Mouse (Mus musculus) lung, adult 18-20 months (tissue): ENCODE measurements at regions not wholly inside any gene's neighbourhood (a gene's known extent, or its start where the extent isn't known, plus 50 kb on each side); places are given as distances from the start of the nearest gene placed in this dataset.
"Not testable (repeated sequence)": the region's sequence is repeated elsewhere in the genome, so short reads cannot be mapped to it uniquely, and the experiment has no call there.

Source experiments
- DNase-seq, 2 experiments: peaks; one replicate each; pipeline ENCODE4 v3.0.0; 2022; ENCODE audit warnings: mixed read lengths in 2 of 2

DNA sequence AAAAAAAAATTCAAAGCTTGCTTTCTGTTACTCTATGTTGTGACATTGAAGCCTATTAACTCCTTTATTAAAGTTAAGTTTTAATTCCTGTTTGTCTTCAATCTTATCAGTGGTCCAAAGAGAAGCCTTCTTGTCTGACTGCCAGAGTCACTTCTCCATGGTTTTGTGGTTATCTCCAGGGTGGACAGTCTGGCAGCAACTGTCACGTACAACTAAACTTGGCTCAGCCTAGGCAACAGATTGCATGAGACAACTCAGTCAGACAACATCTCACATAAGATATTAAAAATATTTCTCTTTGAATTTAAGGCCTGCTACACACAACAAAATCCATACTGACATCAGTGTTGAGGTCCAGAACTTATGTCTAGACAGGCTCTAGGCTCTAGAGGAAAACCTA is 406.7 kb upstream of the Slc39a10 start:
- DNase-seq = no peak

GRCm38 (mm10) chr1:47285639-47286038 is 393.0 kb upstream of the Slc39a10 start:
- no peak for DNase-seq

- no peak for DNase-seq
Observed at GRCm38 (mm10) chr1:47278321-47279020, 385.8 kb upstream of the Slc39a10 start.

GRCm38 (mm10) chr1:47277839-47278238 is 385.2 kb upstream of the Slc39a10 start:
- no peak for DNase-seq

DNA sequence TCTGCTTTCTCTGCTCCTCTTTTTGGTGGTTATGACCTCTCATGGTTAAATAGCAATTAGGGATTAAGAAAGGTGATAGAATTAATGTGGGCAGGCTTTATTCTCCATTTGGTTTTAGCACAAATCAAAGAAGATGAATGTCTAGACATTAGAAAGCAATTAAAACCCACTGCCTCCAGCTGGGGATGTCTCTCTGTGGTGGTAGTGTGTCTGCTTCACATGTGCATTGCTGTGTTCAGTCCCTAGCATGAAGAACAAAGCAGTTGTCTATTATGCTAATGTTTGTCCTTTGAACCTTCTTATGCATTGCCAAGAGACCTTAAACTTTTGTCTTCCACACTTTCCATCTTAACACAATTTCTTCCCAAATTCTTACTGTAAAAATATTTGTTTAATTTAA is 379.5 kb upstream of the Slc39a10 start:
- no peak for DNase-seq

DNA sequence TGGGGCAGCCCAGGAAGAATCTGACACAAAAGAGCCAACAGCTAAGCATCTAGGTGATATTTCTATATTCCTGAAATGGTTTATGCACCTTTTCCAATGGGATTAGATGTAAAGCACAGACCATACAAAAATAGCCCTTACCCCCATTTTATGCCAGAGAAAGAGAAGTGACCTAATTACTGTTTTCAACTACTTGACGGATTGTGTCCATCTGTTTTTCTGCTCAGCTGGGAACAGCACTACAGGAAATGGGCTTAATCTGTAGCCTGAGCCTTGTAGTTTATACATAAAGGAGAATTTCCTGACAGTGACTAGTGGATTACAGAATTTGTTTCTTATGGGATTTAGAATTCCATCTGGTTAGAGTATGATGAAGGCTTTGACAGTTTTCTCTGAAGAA is 371.0 kb upstream of the Slc39a10 start:
- DNase-seq = no peak

DNA sequence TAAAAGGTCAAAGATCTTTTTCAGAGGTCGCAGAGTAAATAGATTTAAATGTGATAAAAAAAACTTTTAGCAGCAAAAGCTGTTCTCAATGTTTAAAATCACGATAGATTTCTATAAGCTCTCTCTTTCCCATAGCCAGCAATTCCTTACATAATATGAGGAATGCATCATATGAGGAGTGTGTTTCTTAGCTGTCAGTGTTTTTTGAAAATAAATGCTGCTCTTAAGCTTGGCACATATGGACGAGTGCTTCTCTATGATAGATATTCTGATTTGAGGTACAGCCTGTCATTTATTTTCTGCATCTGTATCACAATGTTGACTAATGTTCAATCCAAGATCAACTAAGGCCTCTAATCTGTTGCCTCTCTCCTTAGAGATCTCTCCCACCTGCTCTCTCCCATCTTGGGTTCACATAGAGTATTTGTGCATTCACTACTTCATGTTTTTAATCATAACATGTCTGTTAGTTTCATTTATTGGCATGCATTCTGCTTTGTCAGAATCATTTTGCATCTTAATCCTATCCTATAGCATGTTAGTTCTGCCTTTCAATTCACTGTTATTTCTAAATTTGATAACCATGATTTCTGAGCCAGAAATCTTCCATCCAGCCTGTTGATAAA is 369.0 kb upstream of the Slc39a10 start:
- DNase-seq = no peak

GRCm38 (mm10) chr1:47250706-47251105 is 358.1 kb upstream of the Slc39a10 start:
- not testable (repeated sequence) for DNase-seq

- no peak for DNase-seq
Observed at GRCm38 (mm10) chr1:47217088-47217487, 324.4 kb upstream of the Slc39a10 start.

DNA sequence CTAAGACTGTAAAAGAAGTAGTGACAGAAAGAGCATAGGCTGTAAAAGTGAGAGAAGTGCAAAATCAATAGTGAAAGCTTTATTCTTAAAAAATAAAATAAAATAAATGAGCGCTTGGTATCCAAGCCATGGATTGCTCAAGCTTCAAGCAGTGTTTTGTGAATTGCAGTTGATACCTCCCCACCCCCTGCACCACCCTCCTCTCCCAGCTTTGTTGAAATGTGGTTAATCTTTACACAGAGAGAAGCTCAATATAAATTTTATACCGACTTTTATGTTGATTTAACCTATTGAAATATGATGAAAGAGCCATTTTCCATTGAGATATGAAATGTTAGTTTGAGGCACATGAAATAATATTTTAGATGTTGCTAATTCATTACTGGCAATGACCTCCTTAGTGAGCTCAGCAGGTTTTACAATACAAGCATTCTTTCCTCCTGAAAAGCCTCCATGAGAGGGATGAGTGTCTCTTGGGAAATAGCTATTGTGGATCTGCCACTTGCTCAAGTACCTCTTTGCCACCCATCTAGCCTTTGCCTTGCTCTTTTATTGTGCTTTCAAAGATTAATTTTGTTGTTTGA is 323.9 kb upstream of the Slc39a10 start:
- DNase-seq = no peak

DNA sequence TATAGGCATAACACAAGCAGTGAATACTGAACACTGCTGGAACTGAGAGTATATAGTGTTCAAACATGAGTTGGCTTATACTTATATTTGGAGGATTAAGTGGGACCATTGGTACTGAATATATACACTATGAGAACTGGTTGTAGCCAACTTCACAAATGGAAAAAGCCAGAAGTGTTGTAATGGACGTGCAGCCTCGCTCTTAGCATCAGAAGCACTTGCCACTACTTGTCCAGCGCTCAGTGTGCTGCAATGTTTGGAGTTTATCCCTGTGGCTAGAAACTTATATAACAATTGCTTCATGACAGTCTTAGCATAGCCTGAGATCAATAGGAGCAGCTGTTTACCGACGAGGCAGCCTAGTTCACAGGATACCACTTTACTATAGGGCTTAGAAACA is 320.8 kb upstream of the Slc39a10 start:
- DNase-seq = no peak

- DNase-seq = no peak
Observed at GRCm38 (mm10) chr1:47193001-47193400, 300.3 kb upstream of the Slc39a10 start.

- DNase-seq = no peak
Observed at GRCm38 (mm10) chr1:47164417-47164816, 271.8 kb upstream of the Slc39a10 start.

DNA sequence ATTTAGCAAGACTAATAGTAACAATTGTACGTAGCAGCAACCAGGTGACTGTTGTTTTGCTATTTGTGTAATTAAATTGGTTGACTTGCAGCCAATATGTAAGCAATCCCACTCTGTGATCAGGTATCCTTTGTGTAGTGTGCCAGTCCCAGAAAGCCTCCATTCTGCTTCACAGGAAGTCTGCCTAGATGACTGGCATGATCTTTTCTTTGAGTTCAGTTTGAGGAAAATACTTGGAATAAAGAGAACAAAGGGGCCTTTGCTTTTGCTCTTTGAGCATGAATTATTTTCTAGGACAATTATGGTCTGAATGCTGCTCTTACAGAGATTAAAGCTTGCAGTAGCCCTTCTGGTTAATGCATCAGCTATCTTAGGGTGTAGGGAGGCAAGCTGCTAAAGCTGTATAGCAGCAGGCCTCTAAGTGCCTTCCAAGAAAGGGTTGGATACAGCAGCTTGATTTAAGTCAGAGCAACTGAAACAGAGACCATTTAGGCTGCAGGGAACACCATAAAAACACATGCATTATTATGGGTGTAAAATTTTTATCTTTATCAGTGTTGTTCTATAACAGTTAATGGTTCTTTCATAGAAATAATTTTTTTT is 271.3 kb upstream of the Slc39a10 start:
- no peak for DNase-seq

DNA sequence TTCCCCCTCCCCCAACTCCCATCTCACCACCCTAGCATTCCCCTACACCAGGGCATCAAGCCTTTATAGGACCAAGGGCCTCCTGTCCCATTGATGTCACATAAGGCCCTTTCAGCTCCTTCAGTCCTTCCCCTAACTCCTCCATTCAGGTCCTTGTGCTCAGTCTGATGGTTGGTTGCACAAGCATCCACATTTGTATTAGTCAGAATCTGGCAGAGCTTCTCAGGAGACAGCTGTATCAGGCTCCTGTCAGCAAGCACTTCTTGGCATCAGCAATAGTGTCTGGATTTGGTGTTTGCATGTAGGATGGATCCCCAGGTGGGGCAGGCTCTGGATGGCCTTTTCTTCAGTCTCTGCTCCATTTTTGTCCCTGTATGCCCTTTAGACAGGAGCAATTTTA is 237.4 kb upstream of the Slc39a10 start:
- not testable (repeated sequence) for DNase-seq

DNA sequence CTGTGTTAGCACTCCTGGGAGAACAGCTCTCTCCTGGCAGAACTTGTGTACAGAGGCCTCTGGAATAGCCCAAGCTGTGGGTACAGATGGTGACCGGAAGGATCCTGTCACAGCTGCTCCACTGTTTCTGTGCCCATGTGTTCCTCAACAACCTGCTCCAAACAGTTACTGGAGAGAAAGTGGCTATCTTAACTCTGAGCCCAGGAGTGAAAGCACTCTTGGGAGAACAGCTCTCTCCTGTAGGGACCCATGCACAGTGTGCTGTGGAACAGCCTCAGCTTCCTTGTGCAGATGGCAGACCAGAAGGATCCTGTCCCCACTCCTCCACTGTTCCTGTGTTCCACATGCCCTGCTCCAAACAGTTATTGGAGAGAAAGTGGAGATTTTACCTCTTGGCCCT is 227.0 kb upstream of the Slc39a10 start:
- DNase-seq = no peak

DNA sequence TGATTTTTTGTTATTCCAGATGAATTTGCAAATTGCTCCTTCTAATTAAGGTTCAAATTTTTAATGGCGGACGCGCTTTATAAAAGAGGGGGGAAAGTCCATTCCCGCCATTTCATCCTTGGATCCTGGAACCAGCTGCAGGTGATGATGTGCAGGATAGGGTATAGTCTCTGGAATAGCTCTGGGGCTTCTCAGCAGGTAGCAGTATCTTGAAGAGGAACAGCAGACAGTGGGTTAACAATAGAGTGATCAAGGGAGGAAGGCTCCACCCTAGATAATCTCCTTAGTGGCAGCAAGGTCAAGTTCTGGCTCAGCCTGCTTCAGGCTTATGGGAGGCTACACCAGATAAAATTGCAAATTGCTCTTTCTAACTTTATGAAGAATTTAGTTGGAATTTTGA is 224.0 kb upstream of the Slc39a10 start:
- DNase-seq = not testable (repeated sequence)

DNA sequence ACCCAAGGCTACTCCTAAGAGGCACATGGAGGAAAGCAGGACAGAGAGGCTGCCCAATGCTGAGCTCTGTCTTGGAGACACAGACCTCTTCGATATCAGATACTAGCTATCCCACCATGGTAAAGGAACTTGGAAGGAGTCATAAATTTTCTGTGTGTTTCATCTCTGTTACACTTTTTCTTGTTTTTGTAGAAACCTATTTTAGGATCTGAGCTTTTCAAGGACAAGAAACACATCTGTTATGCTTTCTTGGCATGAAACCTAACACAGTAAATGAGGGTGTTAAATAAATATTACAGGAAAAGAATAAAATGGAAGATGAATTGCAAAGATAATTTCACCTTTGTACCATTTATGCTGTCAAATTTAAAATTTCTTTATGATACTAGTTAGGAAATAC is 219.8 kb upstream of the Slc39a10 start:
- no peak for DNase-seq

DNA sequence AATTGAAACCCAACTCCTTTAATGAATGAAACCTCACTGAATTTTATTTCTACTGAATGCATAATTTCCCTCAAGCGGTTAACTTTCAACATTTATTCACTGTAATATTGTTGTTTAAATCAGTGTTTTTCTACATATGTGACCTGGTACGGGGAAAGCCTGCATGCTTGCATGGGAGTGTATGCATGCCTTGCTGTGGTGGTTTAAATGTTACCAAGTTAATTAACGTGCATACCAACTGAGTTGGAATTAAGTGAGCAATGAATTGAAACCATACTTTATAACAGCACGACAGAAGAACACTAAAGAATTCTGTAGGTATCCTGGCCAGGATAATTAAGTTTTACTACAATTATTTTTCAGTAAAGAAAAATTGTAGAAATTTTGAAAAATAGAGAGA is 211.4 kb upstream of the Slc39a10 start:
- no peak for DNase-seq

- no peak for DNase-seq
Observed at GRCm38 (mm10) chr1:47103321-47103988, 210.8 kb upstream of the Slc39a10 start.

DNA sequence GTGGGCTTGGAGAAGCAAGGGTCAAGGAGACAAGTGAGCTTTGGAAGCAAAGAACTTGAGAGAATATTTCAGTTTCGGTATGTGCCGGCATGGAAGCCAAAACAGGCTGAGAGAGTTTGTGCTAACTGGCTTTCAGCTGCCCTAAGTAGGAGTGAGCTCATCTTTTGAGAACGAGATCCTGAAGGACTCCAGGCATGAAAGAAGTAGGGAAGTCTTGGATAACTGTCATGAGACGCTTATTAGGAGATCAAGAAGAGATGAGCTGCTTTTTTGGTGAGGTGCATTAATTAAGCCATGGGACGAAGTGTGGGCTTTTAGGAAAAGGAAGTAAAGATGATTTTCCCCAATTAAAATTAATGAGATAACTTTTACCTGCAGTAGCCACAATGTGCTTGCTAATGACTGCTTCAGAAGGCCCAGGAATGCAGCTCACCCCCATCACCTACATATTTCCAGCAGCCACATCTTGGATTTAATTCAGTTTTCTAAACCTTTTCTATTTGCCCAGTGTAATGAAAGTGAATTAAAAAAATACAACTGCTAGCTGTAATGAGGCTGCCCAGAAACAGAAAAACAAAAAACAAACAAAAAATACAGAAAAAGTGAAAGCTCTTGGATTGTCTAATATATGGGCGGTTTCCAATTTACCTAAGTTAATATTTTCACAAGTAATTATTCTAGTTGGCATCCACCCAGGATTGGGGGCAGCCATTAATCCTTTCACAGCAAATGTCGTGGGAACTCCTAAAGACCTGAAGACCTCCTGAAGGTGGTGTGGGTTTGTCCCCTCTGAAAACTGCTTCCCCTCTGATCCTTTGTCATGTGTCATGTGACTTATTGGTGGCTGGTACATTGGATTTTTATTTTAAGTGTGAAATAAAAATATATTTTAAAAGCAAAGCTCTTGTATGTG is 204.7 kb upstream of the Slc39a10 start:
- no peak for DNase-seq

GRCm38 (mm10) chr1:47094498-47094897 is 201.8 kb upstream of the Slc39a10 start:
- no peak for DNase-seq
